Mouse (Mus musculus) MEL-GATA-1-ER (cell line): Measurements from ENCODE around the gene Cdc20.

Experiments
- DNase-seq: peaks from one replicate; pipeline ENCODE4 v3.0.0-alpha.2; 2012; ENCODE audit warnings: low read depth; ENCODE audit errors: extremely low read depth

Gene Cdc20

GRCm38 (mm10) chr4:118436820-118437603 is at the start of gene Cdc20:
Gene Cdc20 (minus strand): TSS chr4:118437352.
- DNase-seq, result peak; percentile 95

- no peak for DNase-seq
Measured at GRCm38 (mm10) chr4:118476773-118477530, 39.8 kb upstream of the Cdc20 start.

GRCm38 (mm10) chr4:118472687-118473086 is 35.5 kb upstream of the Cdc20 start:
- DNase-seq, result no peak

- DNase-seq, result no peak
Measured at GRCm38 (mm10) chr4:118471281-118471680, 34.1 kb upstream of the Cdc20 start.

- DNase-seq, result peak; percentile 47
Measured at GRCm38 (mm10) chr4:118465697-118466163, 28.6 kb upstream of the Cdc20 start.

GRCm38 (mm10) chr4:118464956-118465355 is 27.8 kb upstream of the Cdc20 start:
- DNase-seq, result no peak

- DNase-seq, result no peak
Measured at GRCm38 (mm10) chr4:118457345-118457975, 20.3 kb upstream of the Cdc20 start, which contains the start of gene Mpl. Gene Mpl (minus strand): TSS chr4:118457513.

GRCm38 (mm10) chr4:118446415-118447153 is 9.4 kb upstream of the Cdc20 start:
- DNase-seq, result no peak

GRCm38 (mm10) chr4:118445781-118446414 is 8.7 kb upstream of the Cdc20 start:
- no peak for DNase-seq

GRCm38 (mm10) chr4:118445088-118445487 is 7.9 kb upstream of the Cdc20 start:
- DNase-seq, result no peak

- DNase-seq, result no peak
Measured at GRCm38 (mm10) chr4:118437829-118438253, 689 bp upstream of the Cdc20 start.

- no peak for DNase-seq
Measured at GRCm38 (mm10) chr4:118432332-118432731, 4.8 kb downstream of the Cdc20 start.

GRCm38 (mm10) chr4:118429215-118429895 is 7.8 kb downstream of the Cdc20 start:
- no peak for DNase-seq

GRCm38 (mm10) chr4:118428531-118429214 is 8.5 kb downstream of the Cdc20 start:
- peak; percentile 55 for DNase-seq

GRCm38 (mm10) chr4:118427768-118428451 is 9.2 kb downstream of the Cdc20 start, which contains the start of gene Elovl1:
Gene Elovl1 (plus strand): TSS chr4:118428093.
- peak; percentile 71 for DNase-seq

GRCm38 (mm10) chr4:118427415-118427767 is 9.8 kb downstream of the Cdc20 start:
- no peak for DNase-seq

- DNase-seq, result peak; percentile 38
Measured at GRCm38 (mm10) chr4:118425374-118425773, 11.8 kb downstream of the Cdc20 start.

GRCm38 (mm10) chr4:118424541-118425160 is 12.5 kb downstream of the Cdc20 start:
- peak; percentile 47 for DNase-seq
